Mouse (Mus musculus): ENCODE measurements around the gene Chd2. TPM values are rescaled to one million over a fixed set of nuclear protein-coding genes. Genes with fewer than 3 reads are reported as not detected.

Gene Chd2
- polyA plus RNA-seq, 1 experiment, result 104 TPM

GRCm38 (mm10) chr7:73534937-73535860, 6.4 kb downstream of the Chd2 start:
- no peak for TF ChIP-seq POLR2A (IDR thresholded peaks at IDR 0.05; ENCODE audit: insufficient read depth, low read length)
- no peak for TF ChIP-seq EP300 (IDR thresholded peaks at IDR 0.05; ENCODE audit: insufficient read depth, low read depth, low read length)
- TF ChIP-seq CTCF (IDR thresholded peaks at IDR 0.05; ENCODE audit: low read depth, low read length), result no peak
- peaks cover 1% of the 10 kb centered on the region for H3K36me3 ChIP-seq (ENCODE audit: control insufficient read depth, insufficient read depth, low read length, poor library complexity, severe bottlenecking)
- H3K27ac ChIP-seq (ENCODE audit: insufficient read depth, low read length), result peak overlapping the region; percentile 94
- H3K27me3 ChIP-seq (ENCODE audit: control insufficient read depth, insufficient read depth, low read length, poor library complexity, severe bottlenecking), result no peaks in the 10 kb centered on the region
- no peak overlapping the region for H3K4me3 ChIP-seq (ENCODE audit: low read depth, low read length)
- H3K9me3 ChIP-seq (replicated peaks; ENCODE audit: control insufficient read depth, insufficient read depth, low read length, poor library complexity, severe bottlenecking), result no peaks in the 10 kb centered on the region
- H3K4me1 ChIP-seq (ENCODE audit: control insufficient read depth, insufficient read depth, low read length), result no peaks in the 10 kb centered on the region
- peak overlapping the region; percentile 66 for H3K9ac ChIP-seq (ENCODE audit: low read depth, poor library complexity, severe bottlenecking)

- Histone ChIP-seq H3K4me1 (ENCODE audit: control insufficient read depth, insufficient read depth, low read length) (no peaks in the 10 kb centered on the region), H3K27me3 (ENCODE audit: control insufficient read depth, insufficient read depth, low read length, poor library complexity, severe bottlenecking) (no peaks in the 10 kb centered on the region), H3K27ac (ENCODE audit: insufficient read depth, low read length) (peak overlapping the region; percentile 60), H3K36me3 (ENCODE audit: control insufficient read depth, insufficient read depth, low read length, poor library complexity, severe bottlenecking) (peaks cover 4% of the 10 kb centered on the region; the same call in 1 of the 2 replicates), H3K4me3 (ENCODE audit: low read depth, low read length) (no peak overlapping the region), H3K9ac (ENCODE audit: low read depth, poor library complexity, severe bottlenecking) (peak overlapping the region; percentile 15; the same call in 1 of the 2 replicates), H3K9me3 (replicated peaks; ENCODE audit: control insufficient read depth, insufficient read depth, low read length, poor library complexity, severe bottlenecking) (no peaks in the 10 kb centered on the region)
- TF ChIP-seq EP300 (IDR thresholded peaks at IDR 0.05; ENCODE audit: insufficient read depth, low read depth, low read length) (no peak), CTCF (IDR thresholded peaks at IDR 0.05; ENCODE audit: low read depth, low read length) (no peak), POLR2A (IDR thresholded peaks at IDR 0.05; ENCODE audit: insufficient read depth, low read length) (no peak)
Observed at GRCm38 (mm10) chr7:73533457-73533856, 8.2 kb downstream of the Chd2 start.

GRCm38 (mm10) chr7:73532916-73533315, 8.7 kb downstream of the Chd2 start:
- Histone ChIP-seq H3K4me1 (ENCODE audit: control insufficient read depth, insufficient read depth, low read length) (no peaks in the 10 kb centered on the region), H3K9ac (ENCODE audit: low read depth, poor library complexity, severe bottlenecking) (peak overlapping the region; percentile 15; the same call in 1 of the 2 replicates), H3K27ac (ENCODE audit: insufficient read depth, low read length) (peak overlapping the region; percentile 60)

GRCm38 (mm10) chr7:73532139-73532538, 9.5 kb downstream of the Chd2 start:
- Histone ChIP-seq H3K4me3 (ENCODE audit: low read depth, low read length) (no peak overlapping the region), H3K36me3 (ENCODE audit: control insufficient read depth, insufficient read depth, low read length, poor library complexity, severe bottlenecking) (peaks cover 4% of the 10 kb centered on the region), H3K9ac (ENCODE audit: low read depth, poor library complexity, severe bottlenecking) (peak overlapping the region; percentile 18; the same call in 1 of the 2 replicates), H3K4me1 (ENCODE audit: control insufficient read depth, insufficient read depth, low read length) (no peaks in the 10 kb centered on the region), H3K27ac (ENCODE audit: insufficient read depth, low read length) (no peak overlapping the region), H3K9me3 (replicated peaks; ENCODE audit: control insufficient read depth, insufficient read depth, low read length, poor library complexity, severe bottlenecking) (no peaks in the 10 kb centered on the region), H3K27me3 (ENCODE audit: control insufficient read depth, insufficient read depth, low read length, poor library complexity, severe bottlenecking) (no peaks in the 10 kb centered on the region)
- TF ChIP-seq POLR2A (IDR thresholded peaks at IDR 0.05; ENCODE audit: insufficient read depth, low read length) (no peak), EP300 (IDR thresholded peaks at IDR 0.05; ENCODE audit: insufficient read depth, low read depth, low read length) (no peak), CTCF (IDR thresholded peaks at IDR 0.05; ENCODE audit: low read depth, low read length) (no peak)

More at GRCm38 (mm10) chr7:73532916-73533315, 8.7 kb downstream of the Chd2 start:
- H3K27me3 ChIP-seq (ENCODE audit: control insufficient read depth, insufficient read depth, low read length, poor library complexity, severe bottlenecking), result no peaks in the 10 kb centered on the region
- no peaks in the 10 kb centered on the region for H3K9me3 ChIP-seq (replicated peaks; ENCODE audit: control insufficient read depth, insufficient read depth, low read length, poor library complexity, severe bottlenecking)
- TF ChIP-seq EP300 (IDR thresholded peaks at IDR 0.05; ENCODE audit: insufficient read depth, low read depth, low read length) (no peak), CTCF (IDR thresholded peaks at IDR 0.05; ENCODE audit: low read depth, low read length) (no peak), POLR2A (IDR thresholded peaks at IDR 0.05; ENCODE audit: insufficient read depth, low read length) (no peak)
- H3K36me3 ChIP-seq (ENCODE audit: control insufficient read depth, insufficient read depth, low read length, poor library complexity, severe bottlenecking), result peaks cover 4% of the 10 kb centered on the region
- H3K4me3 ChIP-seq (ENCODE audit: low read depth, low read length), result no peak overlapping the region

- H3K9me3 ChIP-seq (replicated peaks; ENCODE audit: control insufficient read depth, insufficient read depth, low read length, poor library complexity, severe bottlenecking), result no peaks in the 10 kb centered on the region
- H3K27me3 ChIP-seq (ENCODE audit: control insufficient read depth, insufficient read depth, low read length, poor library complexity, severe bottlenecking), result no peaks in the 10 kb centered on the region
- H3K27ac ChIP-seq (ENCODE audit: insufficient read depth, low read length), result peak overlapping the region; percentile 21; the same call in 1 of the 2 replicates
- no peak overlapping the region for H3K4me3 ChIP-seq (ENCODE audit: low read depth, low read length)
- H3K9ac ChIP-seq (ENCODE audit: low read depth, poor library complexity, severe bottlenecking), result peak overlapping the region; percentile 32; the same call in 1 of the 2 replicates
- peaks cover 4% of the 10 kb centered on the region for H3K36me3 ChIP-seq (ENCODE audit: control insufficient read depth, insufficient read depth, low read length, poor library complexity, severe bottlenecking)
- TF ChIP-seq CTCF (IDR thresholded peaks at IDR 0.05; ENCODE audit: low read depth, low read length), result no peak
- no peak for TF ChIP-seq EP300 (IDR thresholded peaks at IDR 0.05; ENCODE audit: insufficient read depth, low read depth, low read length)
- TF ChIP-seq POLR2A (IDR thresholded peaks at IDR 0.05; ENCODE audit: insufficient read depth, low read length), result no peak
- H3K4me1 ChIP-seq (ENCODE audit: control insufficient read depth, insufficient read depth, low read length), result no peaks in the 10 kb centered on the region
Observed at GRCm38 (mm10) chr7:73531506-73532093, 10.0 kb downstream of the Chd2 start.

Measured in ES-Bruce4 (cell line).